Mouse (Mus musculus): ENCODE results near the gene Zbtb32. TPM values are rescaled to one million over a fixed set of nuclear protein-coding genes. Genes with fewer than 3 reads are reported as not detected.

Zbtb32 gene
- polyA plus RNA-seq (2012; rRNA removed) = 10.2 and 10.3 TPM in 2 replicates

GRCm38 (mm10) chr7:30598786-30599185, at the start of gene Zbtb32:
Gene Zbtb32, minus strand, starts transcription at chr7:30598909.
- Histone ChIP-seq H3K4me1 (ENCODE audit: control insufficient read depth, insufficient read depth, insufficient read length) (peaks cover 6% of the 10 kb centered on the region; the same call in 1 of the 2 replicates), H3K36me3 (ENCODE audit: control insufficient read depth, insufficient read depth, low read length) (no peaks in the 10 kb centered on the region), H3K27me3 (ENCODE audit: control insufficient read depth, insufficient read depth, low read length) (no peaks in the 10 kb centered on the region), H3K4me3 (ENCODE audit: extremely low read depth, insufficient read depth, insufficient read length) (no peak within 1 kb of the TSS), H3K27ac (ENCODE audit: insufficient read depth, low read length) (no peak within 1 kb of the TSS)
- no peak for DNase-seq (ENCODE audit: low read depth in 1 of 2, low spot score in 2 of 2)
- 93% methylated on average over 12 of the region's 12 CpGs for WGBS
- no peak for TF ChIP-seq CTCF (IDR thresholded peaks at IDR 0.05; ENCODE audit: extremely low read depth, insufficient read depth, insufficient read length, insufficient replicate concordance)
- TF ChIP-seq POLR2A (IDR thresholded peaks at IDR 0.05; ENCODE audit: low read depth, low read length) = no peak

GRCm38 (mm10) chr7:30639083-30639482, 40.4 kb upstream of the Zbtb32 start:
- DNase-seq (ENCODE audit: low read depth in 1 of 2, low spot score in 2 of 2) = no peak
- Histone ChIP-seq H3K27ac (ENCODE audit: insufficient read depth, low read length) (no peak overlapping the region), H3K27me3 (ENCODE audit: control insufficient read depth, insufficient read depth, low read length) (peaks cover 10% of the 10 kb centered on the region), H3K36me3 (ENCODE audit: control insufficient read depth, insufficient read depth, low read length) (peaks cover 33% of the 10 kb centered on the region), H3K4me1 (ENCODE audit: control insufficient read depth, insufficient read depth, insufficient read length) (no peaks in the 10 kb centered on the region), H3K4me3 (ENCODE audit: extremely low read depth, insufficient read depth, insufficient read length) (no peak overlapping the region)
- 37% methylated on average over 4 of the region's 4 CpGs for WGBS
- TF ChIP-seq POLR2A (IDR thresholded peaks at IDR 0.05; ENCODE audit: low read depth, low read length) = no peak
- no peak for TF ChIP-seq CTCF (IDR thresholded peaks at IDR 0.05; ENCODE audit: extremely low read depth, insufficient read depth, insufficient read length, insufficient replicate concordance)

- no peaks in the 10 kb centered on the region for H3K4me1 ChIP-seq (ENCODE audit: control insufficient read depth, insufficient read depth, insufficient read length)
- no peak for DNase-seq (ENCODE audit: low read depth in 1 of 2, low spot score in 2 of 2)
- TF ChIP-seq POLR2A (IDR thresholded peaks at IDR 0.05; ENCODE audit: low read depth, low read length) (no peak), CTCF (IDR thresholded peaks at IDR 0.05; ENCODE audit: extremely low read depth, insufficient read depth, insufficient read length, insufficient replicate concordance) (no peak)
- H3K36me3 ChIP-seq (ENCODE audit: control insufficient read depth, insufficient read depth, low read length) = peaks cover 9% of the 10 kb centered on the region
- 33% methylated on average over 11 of the region's 11 CpGs for whole genome bisulfite sequencing
- no peak overlapping the region for H3K4me3 ChIP-seq (ENCODE audit: extremely low read depth, insufficient read depth, insufficient read length)
- peaks cover 15% of the 10 kb centered on the region for H3K27me3 ChIP-seq (ENCODE audit: control insufficient read depth, insufficient read depth, low read length)
- H3K27ac ChIP-seq (ENCODE audit: insufficient read depth, low read length) = no peak overlapping the region
Observed at GRCm38 (mm10) chr7:30636395-30636794, 37.7 kb upstream of the Zbtb32 start.

- Histone ChIP-seq H3K27me3 (ENCODE audit: control insufficient read depth, insufficient read depth, low read length) (peaks cover 15% of the 10 kb centered on the region), H3K4me3 (ENCODE audit: extremely low read depth, insufficient read depth, insufficient read length) (no peak within 1 kb of the TSS), H3K36me3 (ENCODE audit: control insufficient read depth, insufficient read depth, low read length) (0 out of 2 replicates have a peak, but pooled peaks cover 3% of the 10 kb centered on the region), H3K27ac (ENCODE audit: insufficient read depth, low read length) (no peak within 1 kb of the TSS), H3K4me1 (ENCODE audit: control insufficient read depth, insufficient read depth, insufficient read length) (no peaks in the 10 kb centered on the region)
- DNase-seq (ENCODE audit: low read depth in 1 of 2, low spot score in 2 of 2) = no peak
- TF ChIP-seq POLR2A (IDR thresholded peaks at IDR 0.05; ENCODE audit: low read depth, low read length) (no peak), CTCF (IDR thresholded peaks at IDR 0.05; ENCODE audit: extremely low read depth, insufficient read depth, insufficient read length, insufficient replicate concordance) (no peak)
- 10% methylated on average over 5 of the region's 5 CpGs for WGBS
Observed at GRCm38 (mm10) chr7:30635752-30636151, 37.0 kb upstream of the Zbtb32 start, which contains the start of gene Etv2. Gene Etv2, minus strand, starts transcription at chr7:30635852.

GRCm38 (mm10) chr7:30634621-30635020, 35.9 kb upstream of the Zbtb32 start:
- no peak overlapping the region for H3K4me3 ChIP-seq (ENCODE audit: extremely low read depth, insufficient read depth, insufficient read length)
- WGBS = 3% methylated on average over 20 of the region's 20 CpGs
- H3K4me1 ChIP-seq (ENCODE audit: control insufficient read depth, insufficient read depth, insufficient read length) = no peaks in the 10 kb centered on the region
- H3K27ac ChIP-seq (ENCODE audit: insufficient read depth, low read length) = no peak overlapping the region
- TF ChIP-seq CTCF (IDR thresholded peaks at IDR 0.05; ENCODE audit: extremely low read depth, insufficient read depth, insufficient read length, insufficient replicate concordance) = peak; percentile 29; the same call in 1 of the 2 replicates
- no peak for TF ChIP-seq POLR2A (IDR thresholded peaks at IDR 0.05; ENCODE audit: low read depth, low read length)
- peak in 1 of 2 experiments; percentile 38 for DNase-seq (ENCODE audit: low read depth in 1 of 2, low spot score in 2 of 2)
- peaks cover 15% of the 10 kb centered on the region for H3K27me3 ChIP-seq (ENCODE audit: control insufficient read depth, insufficient read depth, low read length)
- no peaks in the 10 kb centered on the region for H3K36me3 ChIP-seq (ENCODE audit: control insufficient read depth, insufficient read depth, low read length)

GRCm38 (mm10) chr7:30633762-30634412, 35.2 kb upstream of the Zbtb32 start:
- TF ChIP-seq POLR2A (IDR thresholded peaks at IDR 0.05; ENCODE audit: low read depth, low read length) (no peak), CTCF (IDR thresholded peaks at IDR 0.05; ENCODE audit: extremely low read depth, insufficient read depth, insufficient read length, insufficient replicate concordance) (no peak)
- H3K4me1 ChIP-seq (ENCODE audit: control insufficient read depth, insufficient read depth, insufficient read length) = no peaks in the 10 kb centered on the region
- peaks cover 16% of the 10 kb centered on the region for H3K27me3 ChIP-seq (ENCODE audit: control insufficient read depth, insufficient read depth, low read length)
- H3K27ac ChIP-seq (ENCODE audit: insufficient read depth, low read length) = no peak overlapping the region
- WGBS = 8% methylated on average over 27 of the region's 27 CpGs
- H3K36me3 ChIP-seq (ENCODE audit: control insufficient read depth, insufficient read depth, low read length) = no peaks in the 10 kb centered on the region
- DNase-seq (ENCODE audit: low read depth in 1 of 2, low spot score in 2 of 2) = no peak
- H3K4me3 ChIP-seq (ENCODE audit: extremely low read depth, insufficient read depth, insufficient read length) = no peak overlapping the region

- H3K27me3 ChIP-seq (ENCODE audit: control insufficient read depth, insufficient read depth, low read length) = peaks cover 5% of the 10 kb centered on the region; the same call in 1 of the 2 replicates
- TF ChIP-seq POLR2A (IDR thresholded peaks at IDR 0.05; ENCODE audit: low read depth, low read length) (no peak), CTCF (IDR thresholded peaks at IDR 0.05; ENCODE audit: extremely low read depth, insufficient read depth, insufficient read length, insufficient replicate concordance) (no peak)
- no peak overlapping the region for H3K4me3 ChIP-seq (ENCODE audit: extremely low read depth, insufficient read depth, insufficient read length)
- no peak for DNase-seq (ENCODE audit: low read depth in 1 of 2, low spot score in 2 of 2)
- no peak overlapping the region for H3K27ac ChIP-seq (ENCODE audit: insufficient read depth, low read length)
- peaks cover 2% of the 10 kb centered on the region; the same call in 1 of the 2 replicates for H3K36me3 ChIP-seq (ENCODE audit: control insufficient read depth, insufficient read depth, low read length)
- H3K4me1 ChIP-seq (ENCODE audit: control insufficient read depth, insufficient read depth, insufficient read length) = peaks cover 4% of the 10 kb centered on the region; the same call in 1 of the 2 replicates
Observed at GRCm38 (mm10) chr7:30629013-30629412, 30.3 kb upstream of the Zbtb32 start.

All from spleen, adult 2 months (tissue).